Mouse (Mus musculus) hindbrain, postnatal 0 days (tissue): ENCODE results near the gene Pgrmc1. TPM values are rescaled to one million over a fixed set of nuclear protein-coding genes. Genes with fewer than 3 reads are reported as not detected.
"Not testable (repeated sequence)": the region's sequence is repeated elsewhere in the genome, so short reads cannot be mapped to it uniquely, and the experiment has no call there.

Experiments used
- ATAC-seq: fragments of 200-750 bp; cut with Nextera tagmentation; 2 replicates; pipeline ENCODE4 v1.8.0; 2017; ENCODE audit warnings: mild to moderate bottlenecking, moderate TSS enrichment, moderate library complexity
- DNase-seq: peaks from one replicate; pipeline ENCODE4 v3.0.0-alpha.2; 2015; ENCODE audit warnings: low spot score
- H3K27ac ChIP-seq: fragments of 300-500 bp; sonication (generic); 2 replicates; pipeline ENCODE4 v1.5.1; 2014; ENCODE audit warnings: mild to moderate bottlenecking
- H3K27me3 ChIP-seq: fragments of 300-500 bp; sonication (generic); 2 replicates; pipeline ENCODE4 v1.6.1; 2014; ENCODE audit warnings: low read length, mixed read lengths; ENCODE audit not compliant: insufficient read depth
- H3K36me3 ChIP-seq: fragments of 300-500 bp; sonication (generic); 2 replicates; pipeline ENCODE4 v1.6.1; 2014; ENCODE audit warnings: low read length, mixed read lengths; ENCODE audit not compliant: insufficient read depth
- H3K4me1 ChIP-seq: fragments of 300-500 bp; sonication (generic); 2 replicates; pipeline ENCODE4 v1.6.1; 2014; ENCODE audit warnings: antibody characterized with exemption, low read length, mixed read lengths; ENCODE audit not compliant: insufficient read depth
- H3K4me2 ChIP-seq: fragments of 300-500 bp; sonication (generic); 2 replicates; pipeline ENCODE4 v1.6.1; 2014; ENCODE audit warnings: low read depth, mild to moderate bottlenecking, low read length, moderate library complexity, mixed read lengths
- H3K4me3 ChIP-seq: fragments of 300-500 bp; sonication (generic); 2 replicates; pipeline ENCODE4 v1.5.1; 2014; ENCODE audit warnings: low read length
- H3K9ac ChIP-seq: fragments of 300-500 bp; sonication (generic); replicated peaks from 2 replicates; pipeline ENCODE4 v1.6.1; 2014; ENCODE audit warnings: mild to moderate bottlenecking, low read length, moderate library complexity, mixed read lengths
- H3K9me3 ChIP-seq: fragments of 300-500 bp; sonication (generic); 2 replicates; pipeline ENCODE4 v1.6.1; 2016; ENCODE audit warnings: low read length, mixed read lengths
- CTCF ChIP-seq: IDR thresholded peaks from 2 replicates; pipeline ENCODE4 v1.5.1; 2016; ENCODE audit warnings: antibody characterized with exemption, control low read depth, low read depth
- WGBS: fragments of 180-500 bp; shearing (Covaris S2); extraction: QIAGEN DNeasy Blood & Tissue Kit; methylation state at CpG from one replicate; pipeline ENCODE4 v1.1.7; 2014; 5-methylcytosine and 5-hydroxymethylcytosine counted together
- polyA plus RNA-seq: library from polyadenylated mRNA; unstranded; fragments of >200 nt; fragmentation: Nextera tagmentation; extraction: Ambion mirVana; gene quantifications from 2 replicates; pipeline ENCODE4 v1.2.1, GENCODE M21; 2015
- total RNA-seq: library from RNA; depleted of rRNA; stranded (reverse); fragments of >200 nt; gene quantifications from 2 replicates; pipeline ENCODE4 v1.2.3, GENCODE M21; 2014; rRNA removed

Pgrmc1 gene
- 335 and 360 TPM in 2 replicates for total RNA-seq
- polyA plus RNA-seq, result 619 and 625 TPM in 2 replicates

DNA sequence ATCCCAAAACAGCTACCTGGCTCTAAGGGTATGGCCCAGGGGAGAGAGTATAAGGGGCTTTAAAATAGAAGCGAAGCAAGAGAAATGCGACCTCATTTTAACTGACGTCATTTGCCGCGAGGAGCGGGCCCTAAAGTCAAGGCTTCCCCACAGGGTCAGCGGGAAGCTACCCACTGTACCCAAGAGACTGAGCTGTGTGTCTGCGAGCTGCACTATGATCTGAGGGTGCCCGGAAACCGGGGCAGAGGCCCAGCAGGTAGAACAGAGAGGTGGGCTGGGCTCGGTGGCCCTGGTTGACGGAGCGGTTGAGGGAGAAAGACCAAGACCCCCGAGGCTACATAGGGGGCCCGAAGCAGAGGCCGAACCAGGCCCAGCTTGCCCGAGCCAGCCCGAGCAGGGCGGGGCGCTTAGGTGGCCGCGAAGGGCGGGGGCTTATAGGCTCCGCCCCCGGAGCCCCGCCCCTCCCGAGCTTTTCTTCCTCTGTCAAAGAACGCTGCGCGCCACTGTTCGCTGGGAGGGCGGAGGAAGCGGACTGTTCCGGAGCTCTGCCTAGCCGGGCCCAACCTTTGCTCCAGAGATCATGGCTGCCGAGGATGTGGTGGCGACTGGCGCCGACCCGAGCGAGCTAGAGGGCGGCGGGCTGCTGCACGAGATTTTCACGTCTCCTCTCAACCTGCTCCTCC lies at the start of gene Pgrmc1:
Gene Pgrmc1 (plus strand): TSS at position 500 of the 683 bp plus-strand sequence.
- DNase-seq (peak; percentile 90), ATAC-seq (peak; percentile 95)

DNA sequence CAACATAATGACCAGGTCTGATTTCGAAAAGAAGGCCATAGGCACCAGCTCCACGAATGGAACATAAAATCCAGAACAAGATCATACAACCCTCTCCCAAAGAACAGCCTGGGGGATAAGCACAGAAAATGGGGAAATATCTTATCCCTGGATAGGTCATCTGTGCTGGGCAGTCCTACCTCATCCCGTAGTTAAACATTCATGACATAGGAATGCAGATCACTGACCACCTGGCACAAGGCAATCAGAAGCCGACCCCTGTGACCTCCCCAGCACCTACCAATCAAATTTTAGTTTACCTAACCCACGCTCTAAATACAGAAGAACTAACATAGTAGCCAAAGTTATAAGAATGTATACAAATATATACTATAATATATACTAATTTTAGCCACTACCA lies 49.2 kb upstream of the Pgrmc1 start:
- ATAC-seq, result no peak
- no peak overlapping the region for H3K9ac ChIP-seq
- H3K27me3 ChIP-seq, result no peaks in the 10 kb centered on the region
- no peak for DNase-seq
- no peak overlapping the region for H3K4me3 ChIP-seq
- H3K4me2 ChIP-seq, result no peak overlapping the region
- no peak for TF ChIP-seq CTCF
- H3K36me3 ChIP-seq, result no peaks in the 10 kb centered on the region
- WGBS, result 79% methylated on average over 5 of the region's 5 CpGs
- no peak overlapping the region for H3K27ac ChIP-seq
- no peaks in the 10 kb centered on the region for H3K4me1 ChIP-seq
- no peaks in the 10 kb centered on the region for H3K9me3 ChIP-seq

More for the DNA sequence above, at the start of gene Pgrmc1:
- peak within 1 kb of the TSS; percentile 57 for H3K4me2 ChIP-seq
- H3K36me3 ChIP-seq, result no peaks in the 10 kb centered on the region
- 36% methylated on average over 36 of the region's 45 CpGs for WGBS
- no peaks in the 10 kb centered on the region for H3K9me3 ChIP-seq
- H3K4me3 ChIP-seq, result peak within 1 kb of the TSS; percentile 62
- peak within 1 kb of the TSS; percentile 82 for H3K9ac ChIP-seq
- H3K4me1 ChIP-seq, result no peaks in the 10 kb centered on the region
- peak within 1 kb of the TSS; percentile 86 for H3K27ac ChIP-seq
- H3K27me3 ChIP-seq, result no peaks in the 10 kb centered on the region
- no peak for TF ChIP-seq CTCF

DNA sequence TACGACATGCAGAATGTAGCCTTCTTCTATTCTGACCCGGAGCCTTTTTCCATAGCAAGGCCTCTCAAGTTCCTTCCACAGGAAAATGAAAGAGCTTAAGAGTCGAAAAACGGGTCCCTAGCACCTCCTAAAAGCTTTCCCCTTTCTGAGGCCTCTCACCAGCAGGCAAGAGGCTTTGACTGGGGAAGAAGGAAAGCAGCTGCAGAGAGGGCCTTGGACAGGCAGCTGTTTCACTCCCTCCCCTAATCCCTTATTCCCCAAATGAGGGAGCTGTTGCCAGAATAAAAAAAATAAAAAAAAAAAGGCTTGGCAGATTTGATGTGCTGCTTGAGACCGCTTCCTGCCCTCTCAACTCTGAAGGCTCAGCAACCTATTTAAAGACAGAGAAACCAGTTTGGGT lies 47.1 kb upstream of the Pgrmc1 start:
- Histone ChIP-seq H3K4me1 (no peaks in the 10 kb centered on the region), H3K27ac (peak overlapping the region; percentile 54), H3K9me3 (no peaks in the 10 kb centered on the region), H3K9ac (no peak overlapping the region), H3K36me3 (no peaks in the 10 kb centered on the region), H3K4me3 (no peak overlapping the region), H3K4me2 (no peak overlapping the region), H3K27me3 (no peaks in the 10 kb centered on the region)
- peak; percentile 70 for DNase-seq
- peak; percentile 77; the same call in 1 of the 2 replicates for ATAC-seq
- 41% methylated on average over 5 of the region's 5 CpGs for WGBS
- no peak for TF ChIP-seq CTCF

DNA sequence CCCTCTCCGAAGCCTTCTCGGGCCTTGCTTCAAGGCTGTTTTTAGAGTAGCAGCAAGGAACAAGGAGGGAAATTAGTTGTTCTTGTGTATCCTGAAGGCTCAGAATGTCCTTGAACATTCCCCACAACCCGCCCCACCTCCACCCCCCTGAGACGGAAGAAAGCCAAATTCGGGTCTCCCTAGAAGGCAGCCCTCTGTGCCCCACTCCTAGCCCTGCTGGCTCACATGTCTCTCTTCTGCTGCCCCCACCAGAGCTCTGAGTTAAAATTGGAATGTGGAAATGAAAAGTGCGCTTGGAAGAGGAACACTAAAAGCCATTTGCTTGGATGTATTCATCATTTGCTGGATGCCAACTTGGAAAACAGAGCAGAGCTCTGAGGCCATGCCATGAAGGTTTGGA lies 46.7 kb upstream of the Pgrmc1 start:
- no peak overlapping the region for H3K9ac ChIP-seq
- WGBS, result 39% methylated on average over 6 of the region's 6 CpGs
- no peak for ATAC-seq
- peak overlapping the region; percentile 54 for H3K27ac ChIP-seq
- H3K4me3 ChIP-seq, result no peak overlapping the region
- H3K9me3 ChIP-seq, result no peaks in the 10 kb centered on the region
- H3K27me3 ChIP-seq, result no peaks in the 10 kb centered on the region
- DNase-seq, result no peak
- H3K4me2 ChIP-seq, result no peak overlapping the region
- no peak for TF ChIP-seq CTCF
- no peaks in the 10 kb centered on the region for H3K36me3 ChIP-seq
- H3K4me1 ChIP-seq, result no peaks in the 10 kb centered on the region

DNA sequence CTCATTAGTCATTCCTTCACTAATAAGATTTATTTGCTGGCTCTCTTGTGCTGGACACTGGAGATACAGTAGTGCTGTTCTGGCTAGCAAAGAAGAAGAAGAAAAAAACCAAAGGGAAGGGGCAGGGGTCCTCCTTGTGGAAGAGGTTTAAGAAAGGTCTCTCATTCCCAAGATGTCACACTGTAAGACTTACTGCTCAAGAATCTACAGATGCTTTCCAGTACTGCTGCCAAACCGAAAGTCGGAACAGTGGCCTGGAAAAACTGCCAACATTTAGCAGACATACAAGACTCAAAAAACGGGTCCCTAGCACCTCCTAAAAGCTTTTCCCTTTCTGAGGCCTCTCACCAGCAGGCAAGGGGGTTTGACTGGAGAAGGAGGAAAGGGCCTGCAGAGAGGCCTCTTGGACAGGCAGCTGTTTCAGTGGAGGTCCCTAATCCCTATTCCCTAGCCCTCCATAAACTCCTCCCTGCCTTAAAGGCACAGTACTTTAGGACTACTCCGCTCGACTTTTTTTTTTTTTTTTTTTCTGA lies 45.9 kb upstream of the Pgrmc1 start:
- 33% methylated on average over 5 of the region's 5 CpGs for WGBS
- TF ChIP-seq CTCF, result no peak
- Histone ChIP-seq H3K27ac (peak overlapping the region; percentile 54; the same call in 1 of the 2 replicates), H3K36me3 (no peaks in the 10 kb centered on the region), H3K4me1 (no peaks in the 10 kb centered on the region), H3K4me2 (no peak overlapping the region), H3K9ac (no peak overlapping the region), H3K9me3 (no peaks in the 10 kb centered on the region), H3K27me3 (no peaks in the 10 kb centered on the region), H3K4me3 (no peak overlapping the region)
- DNase-seq (peak; percentile 75), ATAC-seq (peak; percentile 87)

DNA sequence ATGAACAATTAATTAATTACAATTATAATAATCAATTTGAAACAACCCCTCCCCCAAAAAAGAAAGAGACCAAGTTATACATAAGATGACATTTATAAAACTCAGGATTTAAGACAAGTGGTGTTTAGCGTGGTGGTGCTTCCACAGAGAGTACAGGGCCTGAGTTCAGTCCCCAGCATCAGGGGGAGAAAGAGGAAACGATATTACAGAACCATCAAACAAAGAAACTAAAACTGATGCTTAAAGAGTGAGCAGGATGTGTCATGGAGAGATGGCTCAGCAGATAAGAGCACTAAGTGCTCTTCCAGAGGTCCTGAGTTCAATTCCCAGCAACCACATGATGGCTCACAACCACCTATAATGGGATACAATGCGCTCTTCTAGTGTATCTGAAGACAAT lies 45.3 kb upstream of the Pgrmc1 start:
- no peaks in the 10 kb centered on the region for H3K9me3 ChIP-seq
- no peaks in the 10 kb centered on the region for H3K36me3 ChIP-seq
- no peak for TF ChIP-seq CTCF
- H3K4me1 ChIP-seq, result no peaks in the 10 kb centered on the region
- H3K27me3 ChIP-seq, result no peaks in the 10 kb centered on the region
- no peak overlapping the region for H3K4me3 ChIP-seq
- DNase-seq (no peak), ATAC-seq (no peak)
- no peak overlapping the region for H3K4me2 ChIP-seq
- no peak overlapping the region for H3K27ac ChIP-seq
- no peak overlapping the region for H3K9ac ChIP-seq
- 73% methylated on average over 3 of the region's 3 CpGs for WGBS

DNA sequence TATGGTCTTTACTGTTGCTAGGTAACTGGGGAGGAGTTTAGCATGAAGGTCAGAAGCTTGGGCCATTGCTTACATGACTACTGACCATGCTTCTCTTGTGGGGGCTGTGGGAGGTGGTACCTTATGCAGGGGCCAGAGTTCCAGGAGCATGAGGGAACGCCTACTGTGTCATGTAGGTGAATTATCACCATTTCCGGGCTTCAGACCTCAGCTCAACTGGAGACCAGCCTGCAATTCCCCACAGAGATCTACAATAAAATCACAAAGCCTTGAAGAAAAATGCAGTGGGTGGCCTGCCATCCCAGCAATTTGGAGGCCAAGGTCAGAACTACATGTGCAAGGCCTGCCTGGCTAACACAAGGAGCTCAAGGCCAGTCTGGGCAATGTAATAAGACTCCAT lies 42.8 kb upstream of the Pgrmc1 start:
- ATAC-seq, H3K4me2 ChIP-seq, H3K4me3 ChIP-seq, H3K9ac ChIP-seq, H3K36me3 ChIP-seq, H3K4me1 ChIP-seq, H3K9me3 ChIP-seq, H3K27ac ChIP-seq, DNase-seq, H3K27me3 ChIP-seq: not testable (repeated sequence)
- WGBS, result 50% methylated on average over 2 of the region's 2 CpGs
